Mouse (Mus musculus): ENCODE measurements around the gene Paxx.

The Paxx gene

DNA sequence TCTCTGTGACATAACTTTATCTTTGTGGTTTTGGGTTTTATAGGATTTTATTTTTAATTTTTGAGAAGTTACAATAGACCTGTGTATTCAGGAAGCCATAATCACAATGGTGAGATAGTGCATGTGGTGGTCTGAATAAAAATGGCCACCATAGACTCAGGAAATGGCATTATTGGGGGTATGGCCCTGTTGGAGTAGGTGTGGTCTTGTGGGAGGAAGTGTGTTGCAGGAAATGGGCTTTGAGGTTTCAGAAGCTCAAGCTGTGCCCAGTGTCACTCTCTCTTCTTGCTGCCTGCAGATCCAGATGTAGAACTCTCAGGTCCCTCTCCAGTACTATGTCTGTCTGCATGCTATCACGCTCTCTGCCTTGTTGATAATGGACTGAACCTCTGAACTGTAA lies 19.6 kb upstream of the Paxx start:
- no peak for DNase-seq

DNA sequence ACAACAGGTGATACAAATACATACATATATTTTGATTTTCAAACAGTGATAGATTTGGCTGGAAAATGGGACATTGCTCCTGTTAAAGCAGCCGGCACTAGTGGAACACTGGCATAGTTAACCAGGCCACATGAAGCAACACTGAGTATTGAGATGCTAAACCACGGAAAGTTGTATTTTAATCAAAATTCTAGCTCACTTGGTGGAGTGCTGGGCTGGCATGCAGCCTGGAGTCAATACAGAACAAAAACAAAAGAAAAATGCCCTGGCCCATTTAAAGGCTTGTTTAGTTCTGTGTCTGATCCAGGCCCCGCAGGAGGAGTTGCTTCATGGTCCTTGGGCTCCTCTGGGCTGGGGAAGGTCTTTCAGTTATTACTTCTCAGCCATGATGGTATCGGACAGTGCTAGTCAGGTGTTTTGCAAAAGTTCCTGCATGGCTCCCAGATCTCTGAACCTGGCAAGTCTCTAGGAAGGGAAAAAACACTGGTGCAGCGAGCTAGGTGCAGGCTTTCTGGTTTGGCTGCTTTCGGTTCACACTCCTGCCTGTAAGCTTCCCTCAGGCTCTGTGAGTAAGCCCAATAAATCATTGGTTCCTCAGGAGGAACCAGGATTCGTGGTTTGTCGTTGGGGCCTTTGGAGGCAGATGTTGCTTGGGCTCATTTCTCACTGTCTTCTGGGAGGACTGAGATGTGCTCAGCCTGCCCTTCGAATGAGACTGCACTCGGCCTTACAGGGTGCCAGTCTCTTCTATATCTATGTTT lies 18.8 kb upstream of the Paxx start:
- no peak for DNase-seq

DNA sequence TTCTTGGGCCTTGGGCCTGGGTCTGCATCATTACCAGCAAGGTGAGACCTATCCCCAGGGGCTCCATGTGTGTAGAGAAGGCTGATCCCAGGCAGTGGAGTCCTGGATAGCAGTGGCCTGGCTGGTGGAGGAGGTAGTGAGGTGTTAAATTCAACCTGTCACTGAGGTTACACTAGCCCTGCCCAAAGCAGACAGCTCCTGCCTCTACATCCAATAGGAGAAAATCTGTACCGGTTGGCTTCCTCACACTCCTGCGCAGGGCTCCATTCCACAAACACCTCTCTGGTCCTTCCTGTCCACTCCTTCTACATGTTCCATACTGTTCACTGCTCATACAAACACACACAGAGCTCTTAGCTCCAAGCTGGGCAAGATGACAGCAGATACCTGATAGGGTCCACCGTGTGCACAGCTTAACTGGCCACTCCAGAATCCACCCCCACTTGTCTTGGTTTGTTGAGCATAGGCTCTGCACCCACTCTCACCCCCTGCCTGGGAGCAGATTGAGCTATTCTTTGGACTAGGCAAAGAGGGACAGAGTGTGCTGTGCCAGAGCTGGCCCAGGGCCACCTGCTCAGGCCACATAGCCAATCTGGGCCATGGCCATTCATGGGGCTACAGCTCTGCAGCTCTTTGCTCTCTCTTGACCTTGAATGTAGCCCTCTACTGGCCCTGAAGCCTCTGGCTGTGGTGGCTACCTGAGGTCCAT lies 17.2 kb upstream of the Paxx start:
- DNase-seq = peak in 1 of 2 experiments; percentile 67

DNA sequence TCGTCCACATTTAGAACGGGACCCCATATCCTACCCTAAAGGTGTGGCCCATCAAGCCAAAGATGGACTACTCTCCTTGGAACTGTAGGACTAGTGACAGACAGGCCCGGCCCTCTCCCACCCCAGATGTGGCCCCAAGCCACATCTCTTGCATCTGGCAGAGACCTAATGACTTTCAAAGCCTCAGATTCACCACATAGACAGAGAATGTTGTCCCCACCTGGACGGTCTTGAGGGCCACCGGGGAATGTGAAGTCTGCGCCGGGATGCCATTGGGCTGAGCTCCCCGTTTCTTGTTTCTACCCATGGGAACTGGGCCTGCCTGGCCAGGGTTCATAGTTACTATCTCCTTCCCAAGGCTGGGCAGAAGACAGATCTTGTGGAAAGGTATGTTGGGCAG lies 16.6 kb upstream of the Paxx start:
- no peak for DNase-seq

DNA sequence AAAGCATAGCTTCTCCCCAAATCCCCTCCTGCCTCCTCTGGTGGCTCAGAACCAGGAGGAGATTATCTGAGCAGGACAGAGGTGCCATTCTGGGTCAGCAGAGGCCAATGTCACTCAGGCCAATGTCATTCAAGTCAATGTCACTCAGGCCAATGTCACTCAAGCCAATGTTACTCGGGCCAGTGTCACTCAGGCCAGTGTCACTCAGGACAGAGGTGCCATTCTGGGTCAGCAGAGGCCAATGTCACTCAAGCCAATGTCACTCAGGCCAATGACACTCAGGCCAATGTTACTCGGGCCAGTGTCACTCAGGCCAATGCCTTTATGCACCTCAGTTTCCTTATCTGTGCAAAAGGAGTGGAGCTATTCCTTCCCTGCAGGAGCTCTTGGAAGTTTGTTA lies 11.7 kb upstream of the Paxx start:
- no peak for DNase-seq

DNA sequence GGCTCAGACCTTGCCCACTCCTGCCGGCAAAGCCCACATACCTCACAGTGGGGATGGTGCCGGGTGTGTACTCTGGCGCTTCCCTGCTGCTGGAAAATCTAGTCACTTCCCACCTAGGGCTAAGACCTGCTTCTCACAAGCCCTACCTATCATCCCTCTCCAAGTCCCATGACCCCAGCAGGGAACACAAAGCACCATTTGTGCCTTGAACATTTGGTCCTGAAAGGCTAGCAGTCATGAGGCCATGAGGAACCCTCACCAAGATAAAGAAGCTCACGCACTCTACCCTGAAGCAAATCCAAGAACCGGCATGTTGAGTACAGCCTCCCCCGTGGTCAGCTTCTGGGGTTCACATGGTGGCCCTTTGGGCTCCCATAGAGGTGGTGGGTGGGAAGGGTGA lies 9.1 kb upstream of the Paxx start, which contains the start of gene Ptgds:
TSS of gene Ptgds (minus strand) at position 78 of the 400 bp plus-strand sequence.
- no peak for DNase-seq

DNA sequence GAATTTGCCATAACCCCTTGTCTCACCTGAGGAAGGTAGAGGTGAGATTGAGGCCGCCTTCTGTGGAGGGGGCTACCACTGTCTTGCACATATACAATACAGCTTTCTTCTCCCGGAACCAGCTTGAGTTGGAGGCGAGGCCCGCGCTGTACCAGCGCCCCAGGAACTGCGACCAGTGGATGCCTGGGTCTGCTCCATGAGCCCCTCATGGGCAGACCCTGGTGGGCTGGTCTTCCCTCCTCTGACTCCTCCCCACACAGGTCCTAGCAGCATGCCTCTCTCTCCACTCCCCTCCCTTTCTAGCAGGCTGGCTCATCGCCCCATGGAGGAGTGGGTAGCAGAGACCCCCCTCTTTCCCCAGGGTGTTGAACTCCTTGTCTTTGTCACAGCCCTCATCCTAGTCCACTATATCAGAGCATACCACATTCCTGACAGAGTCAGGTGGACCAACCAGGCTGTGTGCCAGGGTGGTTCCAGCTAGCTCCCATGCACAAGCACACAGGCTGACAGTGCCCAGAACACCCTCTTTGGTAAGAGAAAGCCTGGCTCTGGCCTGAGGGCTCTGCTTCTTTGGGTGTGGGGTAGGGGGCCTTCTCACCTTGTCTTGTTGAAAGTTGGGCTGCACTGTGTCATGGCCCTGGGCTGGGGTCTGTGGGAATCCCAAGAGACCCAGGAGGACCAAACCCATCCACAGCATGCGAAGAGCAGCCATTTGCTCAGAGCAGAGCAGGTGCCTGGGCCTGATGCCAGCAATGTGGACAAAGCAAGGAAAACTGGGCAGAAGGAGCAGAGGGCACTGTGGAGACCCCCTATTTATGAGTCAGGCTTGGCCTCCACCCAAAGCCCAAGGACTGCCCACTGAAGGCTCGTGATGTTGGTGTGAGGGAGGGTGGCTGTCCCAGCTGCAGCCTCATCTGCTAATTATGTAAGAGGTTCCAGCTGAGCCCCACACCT lies 8.3 kb upstream of the Paxx start:
- peak in 1 of 2 experiments; percentile 56 for DNase-seq

DNA sequence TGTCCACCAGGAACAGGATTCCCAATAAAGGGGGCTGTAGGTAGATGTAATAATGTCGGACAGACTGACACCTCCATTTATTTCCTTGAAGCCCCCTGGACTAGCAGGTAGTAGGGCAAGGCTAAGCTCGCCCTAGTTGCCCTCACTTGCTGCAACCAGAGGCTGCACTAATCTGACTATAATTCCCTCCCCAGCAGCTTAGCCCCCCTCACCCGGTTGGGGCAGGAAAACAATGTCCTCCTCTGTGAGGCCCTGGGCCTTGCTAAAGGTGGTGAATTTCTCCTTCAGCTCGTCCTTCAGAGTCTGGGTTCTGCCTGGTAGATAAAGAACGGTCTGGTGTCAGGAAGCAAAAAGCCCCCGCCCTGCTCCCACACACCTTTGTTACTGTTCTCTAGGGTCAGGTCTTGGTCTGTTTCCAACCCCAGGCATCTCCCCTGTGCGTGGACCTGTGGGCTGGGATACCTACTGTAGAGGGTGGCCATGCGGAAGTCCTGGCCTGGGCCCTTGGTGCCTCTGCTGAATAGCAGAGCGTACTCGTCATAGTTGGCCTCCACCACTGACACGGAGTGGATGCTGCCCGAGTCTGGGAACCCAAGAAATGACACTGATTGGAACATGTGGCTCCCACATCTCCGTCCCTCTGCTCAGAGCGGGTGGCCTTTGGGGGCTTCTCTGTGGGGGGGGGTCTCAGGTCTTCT lies 6.9 kb upstream of the Paxx start:
- no peak for DNase-seq

DNA sequence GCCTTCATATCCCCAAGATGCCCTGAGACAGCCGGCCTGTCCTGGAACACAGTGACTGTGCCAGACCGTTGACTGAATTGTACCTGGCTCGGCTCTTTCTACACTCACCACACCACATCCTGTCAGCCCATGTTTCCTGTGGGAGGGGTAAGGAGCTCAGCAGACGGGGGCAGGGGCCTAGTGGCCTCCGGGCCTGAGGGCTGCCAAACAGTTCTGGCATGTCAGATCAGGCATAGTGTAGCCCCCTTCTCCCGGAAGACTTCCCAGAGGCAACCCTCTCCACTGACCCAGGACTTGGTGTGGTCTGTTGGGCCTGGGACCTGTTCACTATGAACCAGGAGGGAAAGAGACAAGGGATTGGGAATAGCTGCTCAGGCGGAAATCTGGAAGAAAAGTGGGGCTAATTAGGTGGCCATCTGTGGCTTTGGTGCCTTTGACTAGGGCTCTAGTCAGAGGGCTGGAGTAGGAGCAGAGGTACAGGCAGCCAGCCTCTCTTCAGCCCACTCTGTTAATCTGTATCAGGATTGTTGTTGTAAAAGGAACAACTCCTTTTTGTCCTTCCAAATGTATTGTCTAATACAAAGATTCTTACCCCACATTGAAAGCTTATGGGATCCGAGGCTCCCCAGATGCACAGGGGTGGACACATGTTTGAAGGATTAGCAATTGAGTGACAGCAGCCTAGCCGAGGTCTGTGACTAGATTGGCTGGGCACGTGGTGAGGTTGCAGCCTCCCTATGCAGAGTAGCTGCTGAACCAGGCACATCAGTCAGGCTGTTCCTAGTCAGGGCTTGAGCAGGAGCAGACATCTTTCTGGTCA lies 5.1 kb upstream of the Paxx start:
- no peak for DNase-seq

DNA sequence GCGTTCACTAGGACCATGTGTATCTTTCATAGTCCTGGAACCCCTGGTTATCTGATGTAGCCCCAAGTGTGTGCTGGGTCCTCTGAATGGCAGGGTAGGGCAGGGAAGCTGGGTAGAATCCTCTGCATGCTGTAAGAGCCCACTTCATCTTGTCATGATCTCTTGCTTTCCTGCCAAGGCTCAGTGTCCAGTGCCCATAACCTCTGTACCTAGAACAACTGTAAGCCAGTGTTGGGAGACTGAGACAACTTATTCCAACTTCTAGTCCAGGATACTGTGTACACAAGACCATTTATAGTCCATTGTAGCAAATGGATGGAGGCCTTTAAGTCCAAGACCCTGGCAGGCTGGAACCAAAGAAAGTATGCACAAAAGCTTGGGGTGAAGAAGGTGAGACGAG lies 4.4 kb upstream of the Paxx start:
- no peak for DNase-seq

DNA sequence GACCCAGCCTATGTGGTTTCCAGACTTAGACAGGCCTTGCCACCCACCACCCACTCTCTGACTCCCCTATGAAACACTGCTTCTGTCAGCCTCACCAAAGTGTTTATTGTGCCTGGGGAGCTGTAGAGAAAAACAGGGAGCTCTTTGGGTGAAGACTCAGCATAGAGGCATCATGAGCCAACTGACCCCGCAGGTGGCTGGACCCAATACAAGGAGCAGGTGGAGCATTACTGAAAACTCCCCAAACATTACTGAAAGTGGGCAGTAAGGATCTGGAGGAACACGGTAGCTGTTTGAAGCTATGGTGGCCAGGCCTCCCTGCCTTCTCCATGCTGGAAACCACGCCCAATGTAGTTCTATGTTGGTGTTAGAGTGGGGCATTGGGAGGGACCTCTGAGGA lies 2.7 kb upstream of the Paxx start:
- DNase-seq = no peak

DNA sequence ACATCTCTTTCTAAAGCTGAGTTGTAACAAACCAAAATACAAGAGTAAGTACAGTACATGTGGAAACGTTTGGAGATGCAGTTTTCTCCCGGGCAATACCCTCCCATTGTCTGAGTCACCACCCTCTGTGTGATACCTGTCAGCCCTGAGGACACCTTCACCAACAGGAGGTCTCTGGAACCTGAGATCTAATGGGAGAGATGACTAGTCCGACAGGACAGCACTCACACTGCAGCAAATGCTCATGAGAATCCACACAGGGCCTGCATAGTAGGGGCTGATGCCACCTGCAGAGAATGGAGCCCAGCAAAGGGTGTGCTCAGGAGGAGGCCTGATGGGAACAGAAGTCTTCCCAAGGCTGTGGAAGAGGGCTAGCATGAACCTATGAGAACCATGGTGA lies 513 bp upstream of the Paxx start:
- no peak for DNase-seq

DNA sequence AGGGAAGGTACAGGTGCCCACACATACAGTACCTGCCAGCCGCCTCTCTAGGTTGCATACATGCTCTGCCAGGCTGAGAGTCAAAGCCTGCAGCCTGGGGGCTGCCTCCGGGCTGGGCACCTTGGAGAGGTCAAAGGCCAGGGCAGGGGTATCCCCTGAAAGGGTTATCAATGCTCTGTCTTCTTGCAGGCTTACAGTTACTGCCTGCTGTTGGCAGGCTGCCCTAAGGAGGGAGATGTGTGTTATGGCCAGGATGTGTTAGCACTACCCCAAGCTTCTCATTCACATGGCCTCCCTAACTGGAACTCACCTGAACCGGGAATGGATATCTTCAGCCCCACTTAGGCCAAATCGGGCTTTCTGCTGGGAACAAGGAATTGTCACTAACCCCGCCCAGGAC lies 759 bp downstream of the Paxx start:
- DNase-seq = peak; percentile 32 to 38

DNA sequence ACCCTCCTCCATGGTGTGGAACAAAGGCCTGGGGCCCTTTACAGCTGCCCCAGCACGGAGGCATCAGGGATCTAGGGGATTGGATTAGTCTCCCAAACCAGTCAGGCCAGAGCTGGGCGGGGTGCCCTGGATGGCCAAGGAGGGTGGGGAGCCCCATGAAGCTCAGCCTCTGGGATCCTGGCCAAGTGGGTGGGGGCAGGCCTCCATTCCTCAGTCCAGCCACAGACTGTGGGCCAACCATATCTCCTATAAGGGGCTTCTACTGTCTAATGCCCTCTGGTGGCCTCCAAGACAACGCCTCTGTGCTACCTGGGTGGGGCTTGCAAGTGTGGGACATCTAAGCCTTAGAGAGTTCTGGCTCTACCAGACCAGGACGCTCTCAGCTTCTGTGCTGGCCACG lies 2.0 kb downstream of the Paxx start:
- no peak for DNase-seq

DNA sequence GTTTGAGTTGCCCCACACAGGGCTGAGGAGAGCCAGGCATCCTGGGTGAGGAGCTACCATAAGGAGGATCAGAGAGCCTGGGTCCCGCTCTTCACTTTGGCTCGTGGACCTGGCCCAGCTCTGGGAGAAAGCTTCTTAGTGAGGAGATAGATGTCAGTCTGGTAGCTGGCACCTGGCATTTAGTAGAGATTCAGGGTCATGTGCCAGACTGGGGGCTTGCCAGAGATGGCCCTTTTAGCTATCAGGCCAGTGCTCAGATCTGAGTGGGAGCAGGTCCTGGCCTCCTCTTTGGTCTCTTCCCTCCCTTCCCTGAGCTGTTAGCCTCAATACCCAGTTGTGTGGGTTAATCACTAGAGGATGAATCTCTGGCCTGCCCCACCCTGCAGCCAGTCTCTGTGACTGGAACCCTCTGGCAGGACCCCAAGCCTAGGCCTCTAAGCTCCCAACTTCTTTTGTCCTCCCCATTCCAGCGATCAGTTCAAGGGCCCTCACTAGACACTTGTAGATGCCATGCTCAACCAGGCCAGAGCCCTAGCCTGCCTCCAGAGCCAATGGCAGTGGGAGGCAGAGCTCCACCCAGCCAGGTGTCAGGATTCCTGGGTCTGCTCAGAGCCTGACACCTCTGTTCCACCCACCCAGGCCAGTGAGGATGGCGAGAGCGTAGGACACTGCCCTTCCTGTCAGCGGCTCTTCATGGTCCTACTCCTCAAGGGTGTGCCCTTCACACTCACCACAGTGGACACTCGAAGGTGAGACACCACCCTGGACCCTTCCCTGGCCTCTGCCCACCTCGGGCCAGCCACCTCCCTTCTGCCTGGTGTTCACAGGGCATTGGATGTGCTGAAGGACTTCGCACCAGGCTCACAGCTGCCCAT lies 3.6 kb downstream of the Paxx start:
- DNase-seq = no peak

DNA sequence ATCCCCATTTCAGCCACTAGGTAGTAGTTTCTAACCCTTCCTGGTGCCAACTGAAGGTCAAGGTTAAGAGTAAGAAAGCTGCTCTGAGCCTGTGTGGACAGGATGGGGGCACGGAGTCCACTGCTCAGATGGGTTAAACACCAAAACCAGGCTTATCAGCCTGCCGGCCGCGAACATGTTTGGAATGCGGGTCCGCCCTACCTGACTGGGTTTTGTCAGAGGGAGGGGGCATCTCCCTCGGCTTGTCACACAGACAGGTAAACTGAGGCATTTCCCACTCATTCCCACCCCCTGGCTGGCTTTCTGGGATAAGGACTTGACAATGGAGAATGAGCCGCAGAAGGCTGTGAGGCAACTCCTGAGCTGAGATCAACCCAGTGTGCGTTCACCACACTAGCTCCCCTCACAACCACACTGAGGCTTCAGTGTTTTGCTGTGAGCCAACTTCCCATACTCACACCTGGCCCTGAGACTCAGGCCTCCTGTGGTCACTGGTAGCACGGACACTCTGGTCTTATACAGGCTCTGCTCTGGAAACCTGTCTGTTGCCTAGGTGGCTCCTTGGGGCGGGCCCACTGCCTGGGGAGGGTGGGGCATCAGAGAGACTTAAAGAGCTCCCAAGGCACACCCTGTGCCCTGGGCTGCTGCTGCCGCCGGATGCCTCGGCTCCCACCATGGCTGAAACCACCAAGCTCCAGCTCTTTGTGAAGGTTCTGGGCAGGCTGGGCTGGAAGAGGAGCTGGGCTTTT lies 4.5 kb downstream of the Paxx start, which contains the start of gene Clic3:
TSS of gene Clic3 (plus strand) at position 634 of the 749 bp plus-strand sequence.
- DNase-seq = no peak

DNA sequence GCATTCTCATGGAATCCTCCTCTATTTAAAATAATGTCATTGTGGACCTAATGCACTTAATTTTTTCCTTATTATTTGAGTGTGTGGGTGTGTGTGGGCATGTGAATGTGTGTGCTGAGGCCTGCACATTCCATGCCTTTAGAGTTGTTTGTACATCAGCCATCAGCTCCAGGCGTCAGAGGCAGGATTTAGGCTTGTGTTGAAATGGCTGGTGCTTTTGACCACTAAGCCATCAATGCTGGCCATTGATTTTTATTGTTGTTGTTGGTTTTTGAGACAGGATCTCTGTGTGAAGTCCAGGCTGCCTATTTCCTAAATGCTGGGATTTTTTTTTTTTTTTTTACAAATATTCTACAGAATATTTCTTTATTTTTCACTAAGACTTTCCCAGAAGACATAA lies 7.9 kb downstream of the Paxx start:
- no peak for DNase-seq

DNA sequence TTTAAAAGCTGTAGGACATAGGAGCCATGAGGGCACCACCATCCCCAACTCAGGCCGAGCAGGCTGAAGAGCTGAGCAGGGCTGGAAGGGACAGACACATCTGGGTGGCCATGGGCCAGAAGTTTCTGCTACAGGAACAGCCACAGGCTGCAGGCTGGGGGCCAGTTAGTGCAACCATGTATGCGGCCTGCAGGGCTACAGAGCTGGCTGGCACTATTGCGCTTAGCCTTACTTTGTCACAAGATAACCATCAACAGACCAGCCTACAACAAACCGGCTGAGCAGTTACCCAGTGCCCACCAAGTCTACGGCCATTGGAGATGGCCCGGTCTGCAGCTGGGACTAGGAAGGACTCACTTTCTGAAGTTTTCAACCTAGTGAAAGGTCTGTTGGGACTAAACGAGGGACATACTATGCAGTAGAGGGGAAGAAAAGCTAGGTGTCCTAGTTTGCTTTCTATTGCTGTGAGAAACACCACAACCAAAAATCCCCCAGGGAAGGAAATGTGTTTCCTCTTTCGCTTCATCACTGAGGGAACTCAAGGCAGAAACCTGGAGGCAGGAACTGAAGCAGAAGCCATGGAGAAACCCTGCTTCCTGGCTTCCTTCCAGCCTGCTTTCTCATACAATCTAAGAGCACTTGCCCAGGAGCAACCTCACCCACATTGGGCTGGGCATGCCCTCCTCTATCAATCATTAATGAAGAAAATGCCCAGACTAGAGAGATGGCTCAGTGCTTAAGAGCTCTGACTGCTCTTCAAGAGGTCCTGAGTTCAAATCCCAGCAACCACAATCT lies 9.8 kb downstream of the Paxx start:
- peak in 1 of 2 experiments; percentile 35 for DNase-seq

DNA sequence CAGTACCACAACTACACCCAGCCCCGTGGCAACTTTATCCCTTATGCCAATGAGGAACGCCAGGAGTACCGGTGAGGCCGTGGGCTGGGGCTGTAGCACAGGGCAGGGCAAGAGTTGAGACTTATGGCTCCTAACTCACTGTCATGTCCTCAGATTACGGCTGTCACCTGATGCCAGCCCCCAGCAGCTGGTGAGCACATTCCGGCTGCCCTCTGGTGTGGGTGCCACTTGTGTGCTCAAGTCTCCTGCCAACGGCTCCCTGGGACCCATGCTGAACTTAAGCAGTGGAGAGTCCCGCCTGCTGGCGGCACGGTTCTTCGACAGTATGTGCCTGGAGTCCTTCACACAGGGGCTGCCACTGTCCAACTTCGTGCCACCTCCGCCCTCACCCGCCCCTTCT lies 18.2 kb downstream of the Paxx start:
- no peak for DNase-seq
